Mouse (Mus musculus) forebrain, embryonic 15.5 days (tissue): Measurements from ENCODE around the gene Rpl19. TPM values are rescaled to one million over a fixed set of nuclear protein-coding genes. Genes with fewer than 3 reads are reported as not detected.

Experiments used
- ATAC-seq: fragments of 200-750 bp; cut with Nextera tagmentation; replicated peaks from 2 replicates; pipeline ENCODE4 v1.8.0; 2017; ENCODE audit warnings: mild to moderate bottlenecking, moderate TSS enrichment, moderate library complexity
- H3K27ac ChIP-seq: fragments of 300-500 bp; sonication (generic); replicated peaks from 2 replicates; pipeline ENCODE4 v1.5.1; 2015; ENCODE audit warnings: mild to moderate bottlenecking, inconsistent platforms
- H3K27me3 ChIP-seq: fragments of 300-500 bp; sonication (generic); 2 replicates; pipeline ENCODE4 v1.6.1; 2015; ENCODE audit warnings: inconsistent platforms
- H3K36me3 ChIP-seq: fragments of 300-500 bp; sonication (generic); 2 replicates; pipeline ENCODE4 v1.6.1; 2015; ENCODE audit warnings: mild to moderate bottlenecking, inconsistent platforms
- H3K4me1 ChIP-seq: fragments of 300-500 bp; sonication (generic); 2 replicates; pipeline ENCODE4 v1.6.1; 2015; ENCODE audit warnings: inconsistent platforms
- H3K4me2 ChIP-seq: fragments of 300-500 bp; sonication (generic); replicated peaks from 2 replicates; pipeline ENCODE4 v1.6.1; 2015; ENCODE audit warnings: mild to moderate bottlenecking, inconsistent platforms
- H3K4me3 ChIP-seq: fragments of 300-500 bp; sonication (generic); 2 replicates; pipeline ENCODE4 v1.5.1; 2015; ENCODE audit warnings: mild to moderate bottlenecking, inconsistent platforms
- H3K9ac ChIP-seq: fragments of 300-500 bp; sonication (generic); replicated peaks from 2 replicates; pipeline ENCODE4 v1.6.1; 2015; ENCODE audit warnings: mild to moderate bottlenecking, inconsistent platforms
- H3K9me3 ChIP-seq: fragments of 300-500 bp; sonication (generic); 2 replicates; pipeline ENCODE4 v1.6.1; 2016; ENCODE audit warnings: inconsistent platforms
- WGBS: fragments of 180-500 bp; shearing (Covaris S2); methylation state at CpG from one replicate; pipeline ENCODE4 v1.1.7; 2015; ENCODE audit warnings: mixed read lengths; 5-methylcytosine and 5-hydroxymethylcytosine counted together
- polyA plus RNA-seq: library from polyadenylated mRNA; unstranded; fragments of >200 nt; fragmentation: Nextera tagmentation; extraction: Ambion mirVana; gene quantifications from 2 replicates; pipeline ENCODE4 v1.2.1, GENCODE M21; 2015

The Rpl19 gene
- polyA plus RNA-seq, 1 experiment from 2014 or later, result 667 TPM

GRCm38 (mm10) chr11:98001351-98001824 lies 25.1 kb upstream of the Rpl19 start:
- Histone ChIP-seq H3K4me1 (peaks cover 19% of the 10 kb centered on the region), H3K27me3 (no peaks in the 10 kb centered on the region), H3K9ac (no peak overlapping the region), H3K9me3 (no peaks in the 10 kb centered on the region), H3K4me2 (no peak overlapping the region), H3K4me3 (no peak overlapping the region), H3K36me3 (peaks cover 25% of the 10 kb centered on the region), H3K27ac (no peak overlapping the region)
- no peak for ATAC-seq
- 32% methylated on average over 11 of the region's 11 CpGs for WGBS

DNA sequence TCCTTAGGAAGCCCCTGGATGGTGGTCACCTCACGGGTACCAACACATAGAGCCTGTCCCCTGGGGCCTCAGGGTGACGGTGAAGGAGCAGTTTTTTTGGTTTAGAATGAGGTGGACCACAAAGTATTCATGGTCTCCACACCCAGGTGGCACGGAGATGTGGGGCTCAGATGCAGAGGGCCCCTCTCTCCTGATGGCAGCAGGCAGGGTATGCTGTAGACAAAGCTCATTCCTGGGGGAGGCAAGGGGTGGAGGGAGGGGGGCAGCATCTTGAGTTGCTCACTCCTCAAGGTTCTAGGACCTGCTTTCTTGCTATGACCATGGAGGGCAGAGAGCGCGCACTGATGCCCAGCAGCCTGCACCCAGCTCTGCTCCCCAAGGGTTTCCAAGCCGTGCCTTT lies 24.5 kb upstream of the Rpl19 start:
- 57% methylated on average over 6 of the region's 6 CpGs for WGBS
- Histone ChIP-seq H3K4me1 (peaks cover 19% of the 10 kb centered on the region), H3K27ac (no peak overlapping the region), H3K36me3 (peaks cover 30% of the 10 kb centered on the region), H3K9ac (no peak overlapping the region), H3K4me2 (no peak overlapping the region), H3K4me3 (no peak overlapping the region), H3K27me3 (no peaks in the 10 kb centered on the region), H3K9me3 (no peaks in the 10 kb centered on the region)
- no peak for ATAC-seq

GRCm38 (mm10) chr11:98002627-98003026 lies 23.9 kb upstream of the Rpl19 start:
- no peaks in the 10 kb centered on the region for H3K9me3 ChIP-seq
- peaks cover 19% of the 10 kb centered on the region for H3K4me1 ChIP-seq
- no peak overlapping the region for H3K9ac ChIP-seq
- H3K27ac ChIP-seq, result no peak overlapping the region
- no peaks in the 10 kb centered on the region for H3K27me3 ChIP-seq
- no peak overlapping the region for H3K4me3 ChIP-seq
- peaks cover 35% of the 10 kb centered on the region for H3K36me3 ChIP-seq
- peak overlapping the region; percentile 11; the same call in 1 of the 2 replicates for H3K4me2 ChIP-seq
- no peak for ATAC-seq
- WGBS, result 12% methylated on average over 12 of the region's 12 CpGs

- no peaks in the 10 kb centered on the region for H3K27me3 ChIP-seq
- ATAC-seq, result peak; percentile 27
- no peak overlapping the region for H3K4me3 ChIP-seq
- no peak overlapping the region for H3K4me2 ChIP-seq
- H3K9me3 ChIP-seq, result no peaks in the 10 kb centered on the region
- H3K4me1 ChIP-seq, result peaks cover 19% of the 10 kb centered on the region
- H3K27ac ChIP-seq, result no peak overlapping the region
- WGBS, result 24% methylated on average over 17 of the region's 17 CpGs
- peaks cover 37% of the 10 kb centered on the region for H3K36me3 ChIP-seq
- H3K9ac ChIP-seq, result no peak overlapping the region
Measured at GRCm38 (mm10) chr11:98003171-98003671, 23.3 kb upstream of the Rpl19 start.

GRCm38 (mm10) chr11:98004161-98004560 lies 22.3 kb upstream of the Rpl19 start:
- peak overlapping the region; percentile 42; the same call in 1 of the 2 replicates for H3K27ac ChIP-seq
- 54% methylated on average over 8 of the region's 8 CpGs for WGBS
- H3K4me1 ChIP-seq, result peaks cover 19% of the 10 kb centered on the region
- H3K36me3 ChIP-seq, result peaks cover 44% of the 10 kb centered on the region
- H3K9me3 ChIP-seq, result no peaks in the 10 kb centered on the region
- H3K27me3 ChIP-seq, result no peaks in the 10 kb centered on the region
- H3K4me3 ChIP-seq, result no peak overlapping the region
- ATAC-seq, result no peak
- no peak overlapping the region for H3K9ac ChIP-seq
- H3K4me2 ChIP-seq, result no peak overlapping the region

DNA sequence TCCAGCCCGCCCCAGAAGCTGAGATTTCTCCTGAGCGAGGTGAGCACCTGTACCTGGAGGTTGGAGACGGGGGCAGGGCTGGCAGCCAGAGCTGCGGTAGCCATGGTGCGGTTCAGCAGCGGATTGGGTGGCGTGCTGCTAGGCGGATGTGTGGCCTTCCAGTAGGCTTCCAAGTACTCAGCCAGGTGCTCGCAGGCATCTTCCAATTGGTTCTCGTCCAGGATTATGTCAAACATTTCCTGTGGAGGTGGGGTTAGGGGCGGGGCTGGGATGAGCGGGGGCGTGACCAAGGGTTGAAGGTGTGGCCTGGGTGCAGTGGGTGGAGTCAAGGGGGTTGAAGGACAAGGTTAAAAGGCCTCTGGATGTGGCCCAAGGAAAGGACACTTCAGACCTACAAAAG lies 21.4 kb upstream of the Rpl19 start:
- peaks cover 53% of the 10 kb centered on the region for H3K36me3 ChIP-seq
- 54% methylated on average over 13 of the region's 13 CpGs for WGBS

DNA sequence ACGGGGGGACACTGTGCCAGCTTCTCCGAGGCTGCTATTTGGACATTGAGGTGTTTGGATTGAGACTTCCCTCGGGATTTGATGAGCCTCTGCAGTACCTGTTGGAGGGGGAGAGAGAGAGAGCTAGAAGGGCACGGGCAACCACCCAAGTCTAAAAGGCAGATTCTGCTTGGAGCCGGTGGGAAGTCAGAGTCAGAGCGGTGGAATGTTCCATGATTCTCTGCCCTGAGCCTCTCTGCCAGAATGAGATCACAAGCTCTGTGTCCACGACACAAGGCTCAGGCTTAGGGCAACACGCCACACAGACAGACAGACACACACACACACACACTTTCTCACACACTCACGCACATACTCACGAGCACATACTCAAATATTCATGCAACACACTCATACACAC lies 20.8 kb upstream of the Rpl19 start:
- H3K9ac ChIP-seq, result no peak overlapping the region
- no peaks in the 10 kb centered on the region for H3K27me3 ChIP-seq
- peaks cover 58% of the 10 kb centered on the region for H3K36me3 ChIP-seq
- H3K4me3 ChIP-seq, result no peak overlapping the region
- H3K4me2 ChIP-seq, result no peak overlapping the region
- peaks cover 19% of the 10 kb centered on the region for H3K4me1 ChIP-seq
- no peaks in the 10 kb centered on the region for H3K9me3 ChIP-seq
- 82% methylated on average over 10 of the region's 10 CpGs for WGBS
- H3K27ac ChIP-seq, result no peak overlapping the region
- no peak for ATAC-seq

More for the DNA sequence above, 21.4 kb upstream of the Rpl19 start:
- Histone ChIP-seq H3K9me3 (no peaks in the 10 kb centered on the region), H3K4me1 (peaks cover 19% of the 10 kb centered on the region), H3K27me3 (no peaks in the 10 kb centered on the region), H3K27ac (no peak overlapping the region), H3K4me2 (no peak overlapping the region), H3K4me3 (no peak overlapping the region), H3K9ac (no peak overlapping the region)
- no peak for ATAC-seq

- H3K4me3 ChIP-seq, result no peak overlapping the region
- peaks cover 10% of the 10 kb centered on the region for H3K4me1 ChIP-seq
- no peaks in the 10 kb centered on the region for H3K9me3 ChIP-seq
- ATAC-seq, result no peak
- no peak overlapping the region for H3K27ac ChIP-seq
- peaks cover 64% of the 10 kb centered on the region for H3K36me3 ChIP-seq
- no peak overlapping the region for H3K9ac ChIP-seq
- no peak overlapping the region for H3K4me2 ChIP-seq
- no peaks in the 10 kb centered on the region for H3K27me3 ChIP-seq
- 87% methylated on average over 11 of the region's 11 CpGs for WGBS
Measured at GRCm38 (mm10) chr11:98008087-98008486, 18.4 kb upstream of the Rpl19 start.

DNA sequence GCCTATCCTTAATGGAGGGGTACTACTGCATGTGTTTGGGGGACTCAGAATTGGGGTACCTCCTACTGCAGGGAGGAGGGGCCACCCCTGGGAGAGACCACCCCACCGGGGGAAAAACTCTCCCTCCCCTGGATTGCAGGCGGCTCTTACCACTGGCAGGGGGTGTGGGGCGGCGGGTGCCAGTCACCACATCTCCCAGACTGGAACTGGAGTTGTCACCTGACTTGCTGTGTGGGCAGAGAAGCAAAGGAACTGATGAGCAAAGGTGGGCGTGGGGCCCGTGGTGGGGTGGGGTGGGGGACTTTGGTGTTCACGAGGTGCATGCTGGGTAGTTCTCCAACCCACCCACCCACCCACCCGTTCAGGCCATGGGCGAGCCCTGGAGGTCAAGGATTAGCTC lies 14.8 kb upstream of the Rpl19 start:
- 77% methylated on average over 9 of the region's 9 CpGs for WGBS
- Histone ChIP-seq H3K27ac (no peak overlapping the region), H3K4me1 (no peaks in the 10 kb centered on the region), H3K36me3 (peaks cover 68% of the 10 kb centered on the region), H3K9ac (no peak overlapping the region), H3K9me3 (no peaks in the 10 kb centered on the region), H3K4me2 (no peak overlapping the region), H3K27me3 (no peaks in the 10 kb centered on the region), H3K4me3 (no peak overlapping the region)
- ATAC-seq, result no peak

- no peak overlapping the region for H3K27ac ChIP-seq
- 82% methylated on average over 10 of the region's 10 CpGs for WGBS
Measured at GRCm38 (mm10) chr11:98012831-98013230, 13.7 kb upstream of the Rpl19 start.

DNA sequence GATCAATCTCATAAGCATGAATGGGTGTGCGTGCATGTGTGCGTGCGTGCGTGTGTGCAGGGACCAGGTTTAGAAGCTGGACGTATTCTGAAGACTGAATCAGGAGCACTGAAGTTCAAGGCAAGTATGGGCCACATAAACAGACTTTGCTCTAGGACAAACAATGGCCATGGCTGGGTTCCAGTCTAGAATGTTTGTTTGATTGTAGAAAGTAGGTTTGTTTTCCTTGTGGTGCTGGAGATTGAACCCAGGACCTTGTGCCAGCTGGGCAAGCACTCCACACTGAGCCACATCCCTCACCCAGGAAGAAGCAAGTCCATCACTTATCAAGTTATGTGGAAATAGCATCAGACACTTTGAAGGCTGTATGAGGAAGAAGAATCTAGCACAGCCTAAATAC lies 10.3 kb upstream of the Rpl19 start:
- H3K27me3 ChIP-seq, result no peaks in the 10 kb centered on the region
- no peak overlapping the region for H3K9ac ChIP-seq
- no peak overlapping the region for H3K4me2 ChIP-seq
- peaks cover 31% of the 10 kb centered on the region for H3K4me1 ChIP-seq
- no peak overlapping the region for H3K4me3 ChIP-seq
- no peaks in the 10 kb centered on the region for H3K9me3 ChIP-seq
- peaks cover 47% of the 10 kb centered on the region for H3K36me3 ChIP-seq
- ATAC-seq, result no peak
- no peak overlapping the region for H3K27ac ChIP-seq
- WGBS, result 94% methylated on average over 5 of the region's 5 CpGs

More at GRCm38 (mm10) chr11:98012831-98013230, 13.7 kb upstream of the Rpl19 start:
- ATAC-seq, result no peak
- no peak overlapping the region for H3K4me3 ChIP-seq
- no peaks in the 10 kb centered on the region for H3K27me3 ChIP-seq
- H3K4me2 ChIP-seq, result no peak overlapping the region
- no peaks in the 10 kb centered on the region for H3K4me1 ChIP-seq
- no peak overlapping the region for H3K9ac ChIP-seq
- H3K36me3 ChIP-seq, result peaks cover 71% of the 10 kb centered on the region
- no peaks in the 10 kb centered on the region for H3K9me3 ChIP-seq

- H3K9ac ChIP-seq, result no peak overlapping the region
- WGBS, result 84% methylated on average over 4 of the region's 4 CpGs
- peaks cover 42% of the 10 kb centered on the region for H3K36me3 ChIP-seq
- no peaks in the 10 kb centered on the region for H3K27me3 ChIP-seq
- H3K27ac ChIP-seq, result no peak overlapping the region
- H3K4me3 ChIP-seq, result no peak overlapping the region
- H3K4me2 ChIP-seq, result no peak overlapping the region
- H3K9me3 ChIP-seq, result no peaks in the 10 kb centered on the region
- ATAC-seq, result no peak
- H3K4me1 ChIP-seq, result peaks cover 38% of the 10 kb centered on the region
Measured at GRCm38 (mm10) chr11:98016824-98017223, 9.7 kb upstream of the Rpl19 start.

GRCm38 (mm10) chr11:98018222-98018621 lies 8.3 kb upstream of the Rpl19 start:
- Histone ChIP-seq H3K27ac (no peak overlapping the region), H3K4me2 (no peak overlapping the region), H3K9ac (peak overlapping the region; percentile 22; the same call in 1 of the 2 replicates), H3K4me3 (no peak overlapping the region), H3K27me3 (no peaks in the 10 kb centered on the region), H3K4me1 (peaks cover 44% of the 10 kb centered on the region), H3K9me3 (no peaks in the 10 kb centered on the region), H3K36me3 (peaks cover 42% of the 10 kb centered on the region)
- no peak for ATAC-seq
- 74% methylated on average over 6 of the region's 6 CpGs for WGBS
